Mouse (Mus musculus): ENCODE results near the gene H2-DMb1. TPM values are rescaled to one million over a fixed set of nuclear protein-coding genes. Genes with fewer than 3 reads are reported as not detected.

Gene H2-DMb1
- total RNA-seq, 2 experiments from 2014 or later = 3.5 to 6.0 TPM

Other genes starting within 250 kb of the H2-DMb1 start
- gene Platr17, start 247.9 kb upstream of the H2-DMb1 start, total RNA-seq (2021) = not detected
- 10 to 100 TPM; 29.2 to 30.2 TPM for gene Daxx, start 243.7 kb upstream of the H2-DMb1 start, total RNA-seq (2021)
- 100 to 1,000 TPM; 178 to 181 TPM for gene Tapbp, start 237.2 kb upstream of the H2-DMb1 start, total RNA-seq (2021)
- 10 to 100 TPM; 26.5 to 36.1 TPM for gene Zbtb22, start 237.2 kb upstream of the H2-DMb1 start, total RNA-seq (2021)
- 10 to 100 TPM; 37.0 to 45.9 TPM for gene Rgl2, start 223.5 kb upstream of the H2-DMb1 start, total RNA-seq (2021)
- gene Pfdn6, start 212.7 kb upstream of the H2-DMb1 start, total RNA-seq (2021) = 10 to 100 TPM; 89.2 to 90.6 TPM
- 10 to 100 TPM; 34.4 to 34.9 TPM for gene Wdr46, start 212.4 kb upstream of the H2-DMb1 start, total RNA-seq (2021)
- 1 to 10 TPM; 4.0 to 6.6 TPM for gene B3galt4, start 201.6 kb upstream of the H2-DMb1 start, total RNA-seq (2021)
- 10 to 100 TPM; 53.4 to 59.9 TPM for gene Vps52, start 197.3 kb upstream of the H2-DMb1 start, total RNA-seq (2021)
- gene Rps18, start 197.1 kb upstream of the H2-DMb1 start, total RNA-seq (2021) = 100 to 1,000 TPM; 791 to 792 TPM
- 100 to 1,000 TPM; 459 to 574 TPM for gene H2-K1, start 152.7 kb upstream of the H2-DMb1 start, total RNA-seq (2021)
- 10 to 100 TPM; 43.8 to 48.3 TPM for gene Ring1, start 128.4 kb upstream of the H2-DMb1 start, total RNA-seq (2021)
- 100 to 1,000 TPM; 243 to 247 TPM for gene H2-Ke6, start 125.0 kb upstream of the H2-DMb1 start, total RNA-seq (2021)
- 100 to 1,000 TPM; 165 to 198 TPM for gene Slc39a7, start 121.4 kb upstream of the H2-DMb1 start, total RNA-seq (2021)
- 10 to 100 TPM; 53.5 to 55.7 TPM for gene Rxrb, start 121.3 kb upstream of the H2-DMb1 start, total RNA-seq (2021)
- gene Col11a2, start 113.6 kb upstream of the H2-DMb1 start, total RNA-seq (2021) = 1 to 10 TPM; 1.2 to 2.2 TPM
- gene H2-Oa, start 60.7 kb upstream of the H2-DMb1 start, total RNA-seq (2021) = not detected
- gene H2-DMa, start 33.5 kb upstream of the H2-DMb1 start, total RNA-seq (2021) = 10 to 100 TPM; 11.4 to 12.7 TPM
- gene Brd2, start 30.4 kb upstream of the H2-DMb1 start, total RNA-seq (2021) = 100 to 1,000 TPM; 213 to 224 TPM
- gene H2-DMb2, start 9.8 kb upstream of the H2-DMb1 start, total RNA-seq (2021) = 1 to 10 TPM in 1 of 2 experiments, under 1 TPM in 1; 0.72 to 2.2 TPM
- 10 to 100 TPM; 12.5 to 23.0 TPM for gene Tap1, start 34.5 kb downstream of the H2-DMb1 start, total RNA-seq (2021)
- gene Psmb9, start 34.7 kb downstream of the H2-DMb1 start, total RNA-seq (2021) = 10 to 100 TPM; 11.2 to 18.8 TPM
- gene Psmb8, start 44.6 kb downstream of the H2-DMb1 start, total RNA-seq (2021) = 10 to 100 TPM; 31.0 to 34.7 TPM
- 10 to 100 TPM; 47.0 to 54.3 TPM for gene Tap2, start 50.5 kb downstream of the H2-DMb1 start, total RNA-seq (2021)
- under 1 TPM; 0.33 to 0.73 TPM for gene H2-Ob, start 85.8 kb downstream of the H2-DMb1 start, total RNA-seq (2021)
- gene H2-Ab1, start 104.6 kb downstream of the H2-DMb1 start, total RNA-seq (2021) = 10 to 100 TPM; 36.3 to 70.4 TPM
- 10 to 100 TPM; 56.2 to 89.4 TPM for gene H2-Aa, start 134.8 kb downstream of the H2-DMb1 start, total RNA-seq (2021)
- 10 to 100 TPM; 52.3 to 94.3 TPM for gene H2-Eb1, start 152.8 kb downstream of the H2-DMb1 start, total RNA-seq (2021)
- not detected for gene H2-Eb2, start 172.6 kb downstream of the H2-DMb1 start, total RNA-seq (2021)
- gene Btnl2, start 201.8 kb downstream of the H2-DMb1 start, total RNA-seq (2021) = under 1 TPM; 0.23 to 0.30 TPM
- not detected for gene Btnl1, start 224.1 kb downstream of the H2-DMb1 start, total RNA-seq (2021)
- 1 to 10 TPM; 1.2 to 1.8 TPM for gene BC051142, start 245.7 kb downstream of the H2-DMb1 start, total RNA-seq (2021)